Mouse (Mus musculus): ENCODE data around the gene Mfsd12.

GRCm38 (mm10) chr10:81406504-81407440 is 49.5 kb downstream of the Mfsd12 start:
- TF ChIP-seq ZNF384 (IDR thresholded peaks at IDR 0.05; ENCODE audit: low read depth, low read length) (no peak), MAFK (IDR thresholded peaks at IDR 0.05; ENCODE audit: insufficient read depth, low read depth, low read length) (no peak), CHD2 (IDR thresholded peaks at IDR 0.05; ENCODE audit: low read depth, low read length) (no peak)

Data from ES-E14 (cell line).